Mouse (Mus musculus): ENCODE data around the gene Kdm2a.

DNA sequence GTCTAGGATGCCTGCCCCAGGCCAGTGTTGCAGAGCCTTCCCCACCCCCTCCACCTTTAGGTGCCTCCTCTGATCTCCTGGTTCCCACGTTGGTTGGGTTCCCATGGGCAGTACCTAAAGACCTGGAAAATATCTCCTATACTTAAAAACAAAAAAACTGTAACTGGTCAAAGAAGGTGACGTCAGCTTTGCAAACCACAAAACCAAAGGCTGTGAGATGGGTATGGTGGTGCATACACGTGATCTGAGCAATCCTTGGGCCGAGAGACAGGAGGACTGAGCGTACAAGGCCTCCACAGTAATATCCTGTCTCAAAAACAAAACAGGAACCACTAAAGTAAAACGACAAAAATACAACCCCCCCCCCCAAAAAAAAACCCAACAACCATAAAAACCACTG lies 39.8 kb upstream of the Kdm2a start:
- TF ChIP-seq CTCF (IDR thresholded peaks at IDR 0.05; ENCODE audit: low read depth, low read length) (no peak), TAL1 (conservative IDR thresholded peaks at IDR 0.05; ENCODE audit: low read depth, low read length) (no peak), GATA1 (IDR thresholded peaks at IDR 0.05; ENCODE audit: borderline replicate concordance, low read length) (no peak), POLR2AphosphoS5 (IDR thresholded peaks at IDR 0.05; ENCODE audit: insufficient replicate concordance, low read depth, low read length) (no peak)
